32 mouse cellular contexts compared by ENCODE assay signal in genomic region chr1:58111315-58111714, GRCm38 (mm10). TPM values are rescaled to one million over a fixed set of nuclear protein-coding genes. Genes with fewer than 3 reads are reported as not detected.
DNase-seq lines count a peak whose midpoint lies in the region; ATAC-seq and TF ChIP-seq lines count a peak whose summit lies in the region.
"Had no signal": no experiment of that assay in that cellular context is flagged by ENCODE, and none has a peak within 500 bp of the region (broad histone marks: within the 10 kb centered on the region; RNA-seq: fewer than 3 reads in every experiment).

No protein-coding gene starts in this region.

- H3K36me3 ChIP-seq in lung, embryonic 16.5 days (ENCODE audit: control insufficient read depth, insufficient read depth, low read length): no peaks in the 10 kb centered on the region
- no peaks in the 10 kb centered on the region for H3K36me3 ChIP-seq in liver, postnatal 0 days (replicated peaks; ENCODE audit: insufficient read depth, low read length)
- H3K36me3 ChIP-seq: G1E; heart, embryonic 12.5 days; hindbrain, embryonic 10.5 days; hindbrain, embryonic 15.5 days; limb, embryonic 13.5 days; liver, embryonic 13.5 days; midbrain, embryonic 13.5 days; neural tube, embryonic 13.5 days had no signal

- H3K9ac ChIP-seq in lung, embryonic 16.5 days (ENCODE audit: low read length): no peak overlapping the region
- no peak overlapping the region for H3K9ac ChIP-seq in liver, postnatal 0 days (replicated peaks)
- H3K9ac ChIP-seq: heart, embryonic 12.5 days; hindbrain, embryonic 15.5 days; limb, embryonic 13.5 days; liver, embryonic 13.5 days; lung, embryonic 14.5 days; midbrain, embryonic 13.5 days; neural tube, embryonic 13.5 days had no signal

- no peaks in the 10 kb centered on the region for H3K4me1 ChIP-seq in lung, embryonic 16.5 days (replicated peaks; ENCODE audit: control insufficient read depth, insufficient read depth, low read length)
- H3K4me1 ChIP-seq in liver, postnatal 0 days (ENCODE audit: insufficient read depth): peaks cover 9% of the 10 kb centered on the region; the same call in 1 of the 2 replicates
- H3K4me1 ChIP-seq: hindbrain, embryonic 10.5 days; limb, embryonic 13.5 days; liver, embryonic 13.5 days; midbrain, embryonic 13.5 days had no signal

- 0 out of 2 replicates have a peak, but pooled peaks have one; percentile 29 for ATAC-seq in lung, embryonic 16.5 days (ENCODE audit: low read depth)
- ATAC-seq in megakaryocyte progenitor cell, adult 5-6 weeks (replicated peaks; ENCODE audit: poor library complexity): 0 out of 2 replicates have a peak, but pooled peaks have one; percentile 26
- no peak for ATAC-seq in liver, postnatal 0 days
- ATAC-seq: activated CD4-positive, CD25-positive, alpha-beta regulatory T cell, adult 4 months; forebrain, embryonic 14.5 days; inflammation-experienced regulatory T-cells, adult 6 months; midbrain, embryonic 13.5 days had no signal

- no peaks in the 10 kb centered on the region for H3K27me3 ChIP-seq in lung, embryonic 16.5 days (ENCODE audit: control insufficient read depth, insufficient read depth, low read depth, low read length)
- H3K27me3 ChIP-seq in liver, postnatal 0 days (ENCODE audit: insufficient read depth, low read length): no peaks in the 10 kb centered on the region
- H3K27me3 ChIP-seq: CH12.LX; hindbrain, embryonic 15.5 days; limb, embryonic 13.5 days; liver, embryonic 13.5 days; midbrain, embryonic 13.5 days; neural tube, embryonic 13.5 days had no signal

- 75% methylated on average over 4 of the region's 4 CpGs for WGBS in lung, embryonic 16.5 days
- 80% methylated on average over 4 of the region's 4 CpGs for WGBS in liver, postnatal 0 days (ENCODE audit: insufficient replicate concordance)

- no peak overlapping the region for H3K4me2 ChIP-seq in lung, embryonic 16.5 days (ENCODE audit: low read depth, low read length)
- H3K4me2 ChIP-seq in liver, postnatal 0 days (ENCODE audit: low read depth, low read length): no peak overlapping the region
- H3K4me2 ChIP-seq: heart, embryonic 12.5 days; hindbrain, embryonic 15.5 days; limb, embryonic 13.5 days; liver, embryonic 13.5 days; lung, embryonic 14.5 days; midbrain, embryonic 13.5 days; neural tube, embryonic 13.5 days had no signal

- no peak overlapping the region for H3K27ac ChIP-seq in lung, embryonic 16.5 days (ENCODE audit: low read length)
- H3K27ac ChIP-seq in liver, postnatal 0 days (ENCODE audit: low read depth): no peak overlapping the region
- H3K27ac ChIP-seq: hindbrain, embryonic 10.5 days; hindbrain, embryonic 15.5 days; layer of hippocampus, adult 2 months; left cerebral cortex, adult 2 months; limb, embryonic 13.5 days; liver, embryonic 13.5 days; midbrain, embryonic 13.5 days; neural tube, embryonic 13.5 days had no signal

- no peak for TF ChIP-seq EP300 in liver, postnatal 0 days (IDR thresholded peaks at IDR 0.05; ENCODE audit: low read depth)

- H3K4me3 ChIP-seq in lung, embryonic 16.5 days (ENCODE audit: low read length): no peak overlapping the region
- H3K4me3 ChIP-seq in liver, postnatal 0 days (ENCODE audit: low read depth, low read length): no peak overlapping the region
- H3K4me3 ChIP-seq: heart, embryonic 12.5 days; hindbrain, embryonic 10.5 days; hindbrain, embryonic 15.5 days; layer of hippocampus, adult 2 months; left cerebral cortex, adult 2 months; limb, embryonic 13.5 days; liver, embryonic 13.5 days; midbrain, embryonic 13.5 days; neural tube, embryonic 13.5 days had no signal

- TF ChIP-seq CTCF in liver, postnatal 0 days (IDR thresholded peaks at IDR 0.05; ENCODE audit: low read depth): no peak

- no peaks in the 10 kb centered on the region for H3K9me3 ChIP-seq in lung, embryonic 16.5 days (ENCODE audit: control insufficient read depth, low read length)
- H3K9me3 ChIP-seq in liver, postnatal 0 days (ENCODE audit: low read length): no peaks in the 10 kb centered on the region
- H3K9me3 ChIP-seq: G1E; heart, embryonic 12.5 days; hindbrain, embryonic 10.5 days; hindbrain, embryonic 15.5 days; limb, embryonic 13.5 days; liver, embryonic 13.5 days; midbrain, embryonic 13.5 days; neural tube, embryonic 13.5 days had no signal

- DNase-seq in lung, postnatal 10 days: no peak
- DNase-seq in 3T3-L1 (ENCODE audit: low read depth, low spot score) (peak; percentile 50), R1 (ENCODE audit: low read depth, low spot score) (peak; percentile 83)
- DNase-seq in liver, postnatal 0 days: no peak
- DNase-seq in ovary, adult 18-20 months (ENCODE audit: low spot score): no peak
- DNase-seq: adrenal gland, postnatal 10 days; cerebellum, adult 11 months; cerebellum, adult 9-10 months; cerebellum, postnatal 36 days; gastrocnemius, postnatal 14 days; heart, adult 18-20 months; kidney, adult 18-20 months; kidney, postnatal 36 days; liver, embryonic 13.5 days; lung, embryonic 14.5 days; thymus, postnatal 4 days had no signal

RNA-seq across cellular contexts. Expression of gene Aox3, which starts 1.6 kb away (rescaled TPM):
- 2.4 and 2.7 TPM in 2 replicates for polyA plus RNA-seq in lung, embryonic 16.5 days (2015; fragmentation: Nextera tagmentation; extraction: Ambion mirVana)
- not detected in 2 replicates for total RNA-seq in megakaryocyte progenitor cell, adult 5-6 weeks (2015)
- not detected in 2 replicates for total RNA-seq in megakaryocyte progenitor cell, adult 5-6 weeks (2017)
- 14.3 and 16.9 TPM in 2 replicates for polyA plus RNA-seq in liver, postnatal 0 days (2015; fragmentation: Nextera tagmentation; extraction: Ambion mirVana)
- total RNA-seq: megakaryocyte-erythroid progenitor cell, adult 5-6 weeks had no signal
- polyA plus RNA-seq: activated CD4-positive, CD25-positive, alpha-beta regulatory T cell, adult 4 months; G1E; heart, embryonic 12.5 days; inflammation-experienced regulatory T-cells, adult 6 months had no signal

Comparison
In these comparisons a context has a peak if more than half of its experiments do, and no peak if none do; other contexts are left out.
1. DNase-seq: peak in 3T3-L1 (single experiment) and R1 (single experiment); none in lung, postnatal 10 days (single experiment), liver, postnatal 0 days (single experiment) and ovary, adult 18-20 months (single experiment).